Mouse (Mus musculus): ENCODE measurements around the gene Gsk3b.
A peak's percentile ranks its signal among the peaks of the same experiment; 100 is the strongest.

Gsk3b gene

GRCm38 (mm10) chr16:38105453-38105852 lies 16.7 kb downstream of the Gsk3b start:
- DNase-seq, result no peak

DNA sequence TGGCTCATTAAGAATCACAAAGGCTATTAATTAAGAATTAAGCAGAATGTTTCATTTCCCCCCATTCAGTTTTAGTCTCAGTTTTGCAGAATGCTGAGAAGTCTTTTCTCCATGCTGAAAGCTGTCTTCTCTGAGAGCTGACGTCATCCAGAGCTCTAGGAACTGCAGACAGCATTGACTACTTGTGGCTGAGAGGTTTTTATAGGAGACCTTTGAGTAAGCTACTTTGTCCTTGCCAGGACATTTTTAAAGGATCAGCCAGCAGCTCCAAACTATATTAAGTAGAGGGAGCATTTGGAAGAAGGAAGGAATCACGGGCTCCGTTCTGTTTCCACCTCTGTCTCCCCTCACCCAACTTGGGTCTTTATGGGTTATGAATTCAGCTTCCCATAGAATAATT lies 17.7 kb downstream of the Gsk3b start:
- DNase-seq, result no peak

DNA sequence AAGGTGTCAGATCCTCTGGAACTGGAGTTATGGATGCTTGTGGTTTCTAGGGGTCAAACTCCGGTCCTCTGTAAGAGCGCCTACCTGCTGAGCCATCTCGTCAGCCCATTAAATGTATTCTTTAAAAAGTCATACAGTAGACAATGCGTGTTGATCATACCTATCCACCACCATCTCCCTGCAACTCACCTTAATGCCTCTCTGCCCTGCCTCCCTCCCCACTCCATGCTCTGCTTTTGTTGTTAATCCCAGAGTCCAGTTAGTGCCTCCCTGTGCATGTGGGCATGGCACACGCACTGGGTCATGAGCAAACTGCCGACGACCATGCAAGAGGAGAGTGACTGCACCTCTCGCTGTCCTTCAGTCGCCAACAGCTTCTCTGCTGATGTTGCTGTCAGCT lies 21.2 kb downstream of the Gsk3b start:
- no peak for DNase-seq

GRCm38 (mm10) chr16:38110575-38110974 lies 21.8 kb downstream of the Gsk3b start:
- DNase-seq, result no peak

DNA sequence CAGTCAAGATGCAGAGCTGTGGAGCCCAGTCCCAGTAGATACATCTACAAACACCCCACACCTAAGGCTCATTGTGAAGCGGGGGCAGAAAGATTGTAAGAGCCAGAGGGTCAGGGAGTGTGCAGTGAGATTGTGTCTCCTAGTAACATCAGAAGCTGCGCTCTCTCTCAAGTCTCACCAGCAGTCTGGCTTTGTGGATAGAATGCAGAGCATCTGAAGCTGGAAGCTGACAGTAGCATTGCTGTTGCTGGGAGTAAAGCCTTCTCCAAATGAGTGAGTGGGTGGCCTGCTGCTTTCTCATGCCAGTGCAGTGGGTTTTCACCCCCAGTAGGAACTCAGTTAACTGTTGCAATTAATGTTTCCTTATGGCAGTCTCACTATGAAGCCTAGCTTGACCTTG lies 25.3 kb downstream of the Gsk3b start:
- no peak for DNase-seq

- DNase-seq, result peak in 1 of 2 experiments; percentile 33
Measured at GRCm38 (mm10) chr16:38117909-38118308, 29.1 kb downstream of the Gsk3b start.

- DNase-seq, result no peak
Measured at GRCm38 (mm10) chr16:38118723-38119122, 29.9 kb downstream of the Gsk3b start.

GRCm38 (mm10) chr16:38119286-38119685 lies 30.5 kb downstream of the Gsk3b start:
- DNase-seq, result peak; percentile 62 to 69

- no peak for DNase-seq
Measured at GRCm38 (mm10) chr16:38129171-38129570, 40.4 kb downstream of the Gsk3b start.

- DNase-seq, result no peak
Measured at GRCm38 (mm10) chr16:38131041-38131440, 42.2 kb downstream of the Gsk3b start.

DNA sequence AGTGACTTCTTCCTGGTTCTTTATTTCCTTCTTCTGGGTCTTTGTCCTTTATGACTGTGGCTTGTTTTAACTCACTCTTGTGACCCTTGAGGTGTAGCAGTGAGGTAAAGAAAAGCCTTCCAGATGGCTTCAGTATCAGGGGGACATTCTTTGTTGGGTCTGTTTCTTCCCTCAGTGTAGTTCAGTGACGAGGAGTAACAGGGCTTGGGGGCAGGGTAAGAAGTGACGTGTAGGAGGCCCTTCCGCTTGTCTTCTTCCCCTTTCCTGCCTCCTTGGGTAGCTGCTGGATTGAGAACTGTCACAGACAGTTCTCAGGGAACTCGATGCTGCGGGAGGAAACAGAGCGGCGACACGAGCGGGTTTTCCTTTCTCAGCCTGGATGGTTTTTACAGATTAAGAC lies 43.0 kb downstream of the Gsk3b start:
- DNase-seq, result peak; percentile 29 to 46

DNA sequence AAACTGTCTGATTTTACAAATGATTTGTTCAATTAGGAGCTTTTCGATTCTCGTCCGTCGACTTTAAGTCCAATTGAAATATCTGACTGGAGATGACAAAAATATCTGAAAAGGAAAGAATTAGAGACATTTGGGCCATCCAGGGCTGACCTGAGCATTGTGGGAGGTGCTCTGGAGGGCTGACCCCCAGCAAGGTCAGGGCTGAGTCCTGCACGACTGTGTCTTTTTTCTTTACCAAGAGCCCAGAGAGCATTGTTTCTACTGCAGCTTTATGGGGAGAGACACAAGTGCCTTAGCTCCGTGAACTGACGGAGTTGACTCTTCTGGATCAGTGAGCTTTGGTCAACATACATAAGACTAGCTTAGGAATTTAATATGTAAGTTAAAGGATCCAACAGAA lies 43.4 kb downstream of the Gsk3b start:
- no peak for DNase-seq

- peak; percentile 67 to 83 for DNase-seq
Measured at GRCm38 (mm10) chr16:38137296-38137695, 48.5 kb downstream of the Gsk3b start.

DNA sequence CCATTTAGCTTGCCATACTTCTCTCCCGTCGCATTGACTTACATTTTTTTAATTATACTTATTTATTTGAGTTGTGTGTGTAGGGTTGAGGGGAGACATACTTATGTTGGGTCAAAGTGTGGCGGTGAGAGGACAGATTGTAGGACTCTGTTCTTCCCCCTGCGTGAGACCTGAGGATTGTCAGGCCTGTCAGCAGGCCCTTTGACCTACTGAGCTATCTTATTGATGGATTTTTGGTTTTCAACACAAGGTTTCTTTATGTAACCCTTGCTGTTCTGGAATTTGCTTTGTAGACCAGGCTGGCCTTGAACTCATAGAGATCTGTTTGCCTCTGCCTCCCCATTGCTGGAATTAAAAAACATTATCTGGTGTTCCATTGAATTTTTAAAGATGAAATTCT lies 56.1 kb downstream of the Gsk3b start:
- no peak for DNase-seq

GRCm38 (mm10) chr16:38150555-38150954 lies 61.8 kb downstream of the Gsk3b start:
- DNase-seq, result no peak

- peak in 1 of 2 experiments; percentile 16 for DNase-seq
Measured at GRCm38 (mm10) chr16:38157854-38158622, 69.2 kb downstream of the Gsk3b start.

- DNase-seq, result no peak
Measured at GRCm38 (mm10) chr16:38162019-38162418, 73.2 kb downstream of the Gsk3b start.

GRCm38 (mm10) chr16:38164811-38165591 lies 76.2 kb downstream of the Gsk3b start:
- no peak for DNase-seq

DNA sequence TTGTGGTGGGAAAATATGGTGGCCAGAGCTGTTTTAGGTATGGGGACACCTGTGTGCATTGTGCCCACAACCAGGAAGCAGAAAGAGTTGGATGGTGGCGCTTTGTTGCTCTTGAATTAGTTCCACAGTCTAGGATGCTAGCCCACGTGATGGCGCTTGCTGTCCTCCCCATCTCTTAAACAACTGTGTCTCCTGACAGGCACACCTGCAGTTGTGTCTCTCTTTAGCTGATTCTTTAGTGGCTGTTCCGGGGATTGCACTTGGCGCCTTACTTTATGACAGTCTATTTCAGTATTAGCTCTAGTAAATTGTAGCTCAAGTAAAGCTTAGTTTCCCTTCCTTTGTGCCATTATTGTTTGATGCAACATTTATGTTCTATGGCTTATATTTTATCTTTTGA lies 80.2 kb downstream of the Gsk3b start:
- DNase-seq, result no peak

DNA sequence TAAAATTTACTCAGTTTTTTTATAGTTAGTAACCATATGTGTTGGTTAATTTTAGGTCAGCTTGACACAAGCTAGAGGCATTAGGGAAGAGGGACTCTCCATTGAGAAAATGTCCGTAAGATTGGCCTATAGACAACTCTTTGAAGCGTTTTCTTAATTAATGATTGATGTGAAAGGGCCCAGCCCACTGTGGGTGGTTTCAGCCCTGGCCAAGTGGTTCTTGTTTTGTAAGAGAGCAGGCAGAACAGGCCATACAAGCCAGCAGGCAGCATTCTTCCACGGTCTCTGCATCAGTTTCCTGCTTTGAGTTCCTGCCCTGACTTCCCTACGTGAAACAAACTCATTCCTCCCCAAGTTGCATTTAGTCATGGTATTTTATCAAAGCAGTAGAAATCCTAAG lies 90.3 kb downstream of the Gsk3b start:
- peak in 1 of 2 experiments; percentile 24 for DNase-seq

DNA sequence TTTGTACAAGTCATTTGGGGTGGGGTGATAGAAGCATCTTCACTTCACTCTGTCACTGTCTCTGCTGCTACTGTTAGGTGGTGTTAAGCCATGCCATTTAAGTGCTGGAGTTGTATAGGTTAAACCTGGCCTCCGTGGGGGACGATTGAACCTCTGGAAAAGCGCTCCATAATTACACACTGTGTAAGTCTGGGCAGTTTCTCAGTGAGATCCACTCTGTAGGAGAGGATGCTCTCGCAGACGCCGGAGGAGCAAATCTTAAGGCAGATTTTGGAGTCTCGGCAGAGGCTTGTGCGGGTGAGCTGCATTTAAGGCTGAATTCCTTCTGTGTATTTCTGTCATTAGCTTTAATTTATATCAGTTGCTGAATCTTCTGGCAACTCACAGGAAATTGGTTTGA lies 92.6 kb downstream of the Gsk3b start:
- DNase-seq, result no peak

DNA sequence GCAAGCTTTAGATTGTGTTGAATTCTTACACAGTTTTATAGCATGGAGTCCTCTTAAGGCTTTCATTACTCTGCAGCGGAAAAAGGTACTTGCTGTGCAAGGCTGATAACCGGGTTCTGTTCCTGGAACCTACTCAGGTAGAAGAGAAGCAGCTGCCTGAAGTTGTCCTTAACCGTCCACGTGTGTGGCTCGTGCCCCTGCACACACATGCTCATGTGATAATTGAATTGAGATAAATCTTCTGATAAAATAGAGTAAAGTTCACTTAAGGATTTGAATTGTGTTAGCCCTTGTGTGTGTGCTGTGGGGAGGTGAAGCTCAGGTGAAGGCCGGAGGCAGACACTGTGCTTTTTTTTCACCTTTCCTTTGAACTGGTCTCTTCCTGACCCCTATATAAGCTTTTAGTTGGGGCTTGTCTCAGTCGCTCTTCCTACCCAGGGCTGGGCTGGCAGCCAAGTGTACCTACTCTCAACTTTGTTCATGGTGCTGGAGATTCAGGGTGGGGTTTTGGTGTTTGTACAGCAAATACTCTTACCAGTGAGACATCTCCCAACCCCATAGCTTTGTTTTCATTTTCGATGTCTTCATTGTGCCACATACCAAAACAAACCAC lies 96.0 kb downstream of the Gsk3b start:
- peak in 1 of 2 experiments; percentile 43 for DNase-seq

DNA sequence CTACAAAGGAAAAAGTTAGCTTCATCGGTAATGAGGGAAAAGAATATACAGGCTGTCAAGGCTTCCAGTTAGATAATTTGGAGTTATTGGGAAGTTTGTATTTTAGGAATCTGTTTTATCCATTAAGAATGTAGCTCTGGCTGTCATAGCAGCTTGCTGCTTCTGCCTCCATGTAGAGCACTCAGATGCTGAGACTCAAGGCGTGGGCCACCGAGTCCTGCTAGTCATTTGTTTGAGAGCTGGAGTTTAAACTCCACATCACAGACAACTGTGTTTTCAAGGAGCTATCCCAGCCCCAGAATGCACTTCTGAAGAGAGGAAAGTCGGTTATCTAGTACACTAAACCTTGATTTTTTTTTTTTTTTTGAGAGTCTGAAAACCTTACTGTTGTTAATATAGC lies 101.2 kb downstream of the Gsk3b start:
- DNase-seq, result no peak

DNA sequence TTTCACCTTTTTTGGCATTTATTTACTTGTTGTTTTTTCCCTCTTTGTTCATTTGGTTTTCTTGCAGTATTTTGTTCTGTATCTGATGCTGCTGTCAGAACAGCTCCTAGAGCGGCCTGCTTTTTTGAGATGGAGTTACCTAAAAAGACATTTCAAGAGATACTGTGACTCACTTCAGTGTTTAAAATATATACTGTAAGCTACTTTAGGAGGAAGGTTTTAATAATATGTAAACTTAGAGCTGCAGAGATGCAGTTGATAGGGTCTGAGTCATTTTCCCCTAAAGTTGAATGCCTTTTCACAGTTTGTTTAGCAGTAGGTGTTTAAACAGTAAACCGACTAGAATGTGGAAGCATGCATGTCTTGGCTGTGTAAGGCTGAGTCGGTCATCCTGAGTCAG lies 101.7 kb downstream of the Gsk3b start:
- no peak for DNase-seq
